Mouse (Mus musculus) mesoderm, embryonic 11.5 days (tissue): Measurements from ENCODE around the gene Creg2.
A peak's percentile ranks its signal among the peaks of the same experiment; 100 is the strongest.

ENCODE experiments used
- DNase-seq: peaks from one replicate; pipeline ENCODE4 v3.0.0-alpha.2; 2012; ENCODE audit warnings: low read depth, low spot score

The Creg2 gene

DNA sequence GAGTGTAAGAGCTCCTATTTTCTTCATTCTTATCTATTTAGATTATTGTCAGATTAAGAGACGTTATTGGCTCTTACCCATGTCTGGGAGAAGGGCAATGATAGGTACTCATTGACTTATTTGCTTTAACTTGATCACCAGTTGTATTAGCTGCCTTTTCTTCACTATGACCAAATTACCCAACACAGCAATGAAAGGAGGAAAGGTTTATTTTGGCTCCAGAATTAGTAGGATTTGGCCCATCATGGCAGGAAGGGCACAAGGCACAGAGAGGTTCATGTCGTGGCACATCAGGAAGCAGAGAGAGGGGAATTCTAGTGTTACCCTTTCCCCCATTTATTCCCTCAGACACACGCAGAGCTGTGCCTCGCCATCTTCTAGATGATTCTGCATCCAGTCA lies 1.8 kb upstream of the Creg2 start:
- DNase-seq: no peak

GRCm38 (mm10) chr1:39650435-39651240 lies 636 bp downstream of the Creg2 start:
- peak; percentile 79 for DNase-seq

DNA sequence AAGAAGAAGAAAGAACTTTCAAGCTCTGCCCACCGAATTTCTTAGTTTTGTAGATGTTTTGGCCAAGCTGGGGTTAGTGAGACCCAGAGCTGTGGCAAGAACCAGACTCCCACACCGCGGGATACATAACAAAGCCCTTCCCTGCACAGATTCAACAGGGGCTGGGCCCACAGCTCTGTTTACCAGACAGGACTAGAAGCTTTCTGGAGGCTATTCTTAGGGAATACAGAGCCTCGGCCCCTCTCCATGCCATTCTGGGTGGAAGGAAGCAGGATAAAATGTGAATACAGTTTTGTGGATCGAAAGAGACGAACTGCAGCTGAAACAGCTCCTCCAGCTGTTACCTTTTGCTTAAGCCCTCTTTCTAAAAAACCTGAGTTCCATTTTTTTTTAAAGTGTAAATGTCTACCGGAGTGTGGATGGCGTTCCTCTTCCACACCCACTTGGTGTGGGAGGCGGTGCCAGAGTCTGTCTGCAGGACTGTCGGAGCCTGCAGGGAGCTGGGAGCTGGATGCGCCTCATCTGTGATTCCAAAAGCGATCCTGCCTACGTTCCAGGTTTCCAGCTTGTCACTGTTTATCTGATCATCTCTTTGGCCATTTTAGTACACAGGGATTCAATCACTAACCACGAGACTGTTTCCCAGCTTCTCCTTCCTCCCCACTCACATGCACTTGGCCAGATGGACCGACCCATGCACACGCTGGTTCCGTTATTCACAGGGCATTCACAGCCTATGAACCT lies 1.4 kb downstream of the Creg2 start:
- DNase-seq: no peak

GRCm38 (mm10) chr1:39648584-39648983 lies 2.7 kb downstream of the Creg2 start:
- no peak for DNase-seq

GRCm38 (mm10) chr1:39645905-39646759 lies 5.1 kb downstream of the Creg2 start:
- peak; percentile 30 for DNase-seq

- no peak for DNase-seq
Observed at GRCm38 (mm10) chr1:39644333-39644732, 6.9 kb downstream of the Creg2 start.

GRCm38 (mm10) chr1:39641667-39642066 lies 9.6 kb downstream of the Creg2 start:
- no peak for DNase-seq

- no peak for DNase-seq
Observed at GRCm38 (mm10) chr1:39637139-39637538, 14.1 kb downstream of the Creg2 start.

DNA sequence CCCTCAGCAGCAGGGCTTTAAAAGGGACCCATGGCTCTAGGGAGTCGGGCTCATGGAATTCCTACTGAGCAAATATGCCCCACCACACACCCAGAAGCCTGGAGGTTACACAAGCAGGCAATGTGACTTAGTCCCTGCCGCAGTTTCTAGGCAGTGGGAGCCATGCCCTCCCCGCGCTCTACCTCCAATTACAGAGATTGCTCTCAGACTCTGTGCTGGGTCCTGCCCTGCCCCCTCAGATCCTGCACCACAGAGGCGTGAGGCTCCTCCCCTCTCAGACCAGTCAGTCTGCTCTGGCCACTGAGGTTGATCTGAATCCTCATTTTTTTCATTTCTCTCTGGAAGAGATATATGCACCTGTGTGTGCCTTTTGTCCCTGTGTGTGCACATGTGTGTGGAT lies 14.6 kb downstream of the Creg2 start:
- DNase-seq: no peak

DNA sequence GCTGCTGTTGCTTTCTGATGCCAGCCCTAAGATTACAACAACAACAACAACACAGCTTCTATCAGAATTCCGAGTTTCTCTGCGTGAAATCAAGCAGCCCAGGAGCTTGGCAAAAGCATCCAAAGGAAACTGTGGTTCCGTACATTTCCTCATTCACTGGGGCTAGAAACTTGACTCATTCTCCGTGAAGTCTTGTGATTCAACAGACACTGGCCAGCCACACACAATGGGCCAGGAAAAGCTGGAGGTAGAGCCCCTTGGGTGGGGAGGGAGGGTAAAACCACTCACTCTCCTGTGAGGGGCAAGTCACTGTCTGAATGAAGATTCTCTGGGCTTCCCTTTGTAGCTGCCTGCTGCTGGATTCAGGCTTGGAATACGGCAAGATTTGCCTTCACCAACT lies 15.1 kb downstream of the Creg2 start:
- no peak for DNase-seq

DNA sequence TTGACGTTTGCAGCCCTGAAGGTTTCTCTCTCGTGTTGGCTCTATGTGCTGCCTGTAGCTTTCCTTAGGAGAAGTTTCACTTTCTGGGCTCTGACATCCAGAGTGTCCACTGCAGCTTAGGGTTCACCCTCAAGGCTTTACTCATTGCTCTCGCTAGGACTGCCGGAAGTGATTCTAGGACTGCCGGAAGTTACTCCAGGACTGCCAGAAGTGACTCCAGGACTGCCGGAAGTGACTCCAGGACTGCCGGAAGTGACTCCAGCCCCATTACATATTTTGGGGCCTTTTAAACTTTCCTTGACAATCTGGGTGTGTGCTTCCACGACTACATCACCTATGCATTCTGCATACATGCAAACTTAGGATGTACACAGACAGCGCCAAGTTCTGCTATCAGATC lies 22.7 kb downstream of the Creg2 start:
- DNase-seq: no peak

DNA sequence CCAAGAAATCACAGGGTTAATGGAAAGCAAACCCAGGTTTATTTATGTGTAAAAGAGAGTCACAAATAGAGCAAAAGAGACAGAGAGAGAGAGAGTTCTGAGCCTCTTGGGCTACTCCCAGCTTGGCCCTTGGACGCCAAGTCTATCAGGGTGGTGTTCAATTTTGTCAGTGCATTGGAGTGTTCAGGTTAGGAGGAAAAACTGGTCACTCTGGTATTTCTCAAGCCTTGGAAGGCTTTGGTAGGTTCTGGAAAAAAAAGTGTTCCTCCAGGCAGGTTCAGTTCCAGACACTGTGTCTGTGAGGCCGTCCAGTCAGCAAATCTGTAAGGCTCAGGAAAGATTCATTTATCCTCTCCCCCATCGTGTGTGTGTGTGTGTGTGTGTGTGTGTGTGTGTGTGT lies 25.8 kb downstream of the Creg2 start:
- DNase-seq: no peak

DNA sequence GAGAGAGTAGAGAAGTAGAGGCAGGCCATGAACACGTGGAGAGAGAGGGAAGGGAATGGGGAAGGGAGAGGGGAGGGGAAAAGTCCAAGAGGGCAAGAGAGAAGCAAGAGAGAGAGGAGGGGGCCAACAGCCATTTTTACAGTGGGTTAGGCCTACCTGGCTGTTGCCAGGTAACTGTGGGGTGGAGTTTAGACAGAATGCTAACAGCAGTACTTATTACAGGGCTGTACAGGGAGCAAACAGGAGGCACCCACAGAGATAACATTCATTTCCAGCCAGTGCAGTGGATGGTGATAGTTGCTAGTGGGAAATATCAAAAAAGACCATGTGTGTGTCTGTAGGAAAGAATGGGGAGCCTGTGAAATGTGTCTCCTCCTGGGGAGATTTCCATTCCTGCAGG lies 27.5 kb downstream of the Creg2 start:
- DNase-seq: no peak

GRCm38 (mm10) chr1:39623106-39623505 lies 28.2 kb downstream of the Creg2 start:
- DNase-seq: no peak

DNA sequence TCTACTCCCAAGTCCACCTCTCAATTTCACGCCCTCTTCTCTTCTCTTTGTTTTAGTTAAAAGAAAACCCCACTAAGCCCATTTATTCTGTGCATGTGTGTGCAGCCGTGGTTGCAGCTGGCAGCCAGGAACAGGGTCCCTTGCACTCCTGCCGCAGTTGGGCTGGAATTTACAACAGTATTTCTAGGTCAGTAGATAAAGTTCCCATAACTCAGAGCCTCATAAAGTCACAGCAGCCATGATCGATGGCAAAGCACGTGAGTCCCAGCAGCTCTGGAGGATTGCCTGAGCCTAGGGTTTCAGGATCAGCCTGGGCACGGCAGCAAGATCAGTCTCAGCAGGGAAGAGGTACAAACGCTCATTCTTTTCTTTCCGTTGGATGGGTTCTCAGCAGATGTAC lies 32.8 kb downstream of the Creg2 start:
- peak; percentile 51 for DNase-seq

DNA sequence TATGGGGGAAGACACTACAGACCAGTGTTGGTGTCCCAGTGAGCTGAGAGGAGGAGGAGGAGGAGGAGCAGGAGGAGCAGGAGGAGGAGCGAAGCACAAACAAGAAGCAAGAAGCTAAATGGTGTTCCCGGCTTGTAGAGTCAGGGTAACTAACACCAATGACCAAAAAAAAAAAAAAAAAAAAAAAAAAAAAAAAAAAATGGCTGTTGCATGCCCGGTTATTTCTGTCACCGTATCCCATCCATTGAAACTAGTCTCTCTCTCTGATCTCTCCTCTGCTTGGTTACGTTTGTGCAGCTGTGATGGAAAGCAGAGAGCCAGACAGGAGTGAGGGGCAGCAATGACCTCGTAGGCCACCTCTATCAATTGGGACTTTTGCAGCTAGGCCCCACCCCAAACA lies 35.7 kb downstream of the Creg2 start:
- DNase-seq: no peak

DNA sequence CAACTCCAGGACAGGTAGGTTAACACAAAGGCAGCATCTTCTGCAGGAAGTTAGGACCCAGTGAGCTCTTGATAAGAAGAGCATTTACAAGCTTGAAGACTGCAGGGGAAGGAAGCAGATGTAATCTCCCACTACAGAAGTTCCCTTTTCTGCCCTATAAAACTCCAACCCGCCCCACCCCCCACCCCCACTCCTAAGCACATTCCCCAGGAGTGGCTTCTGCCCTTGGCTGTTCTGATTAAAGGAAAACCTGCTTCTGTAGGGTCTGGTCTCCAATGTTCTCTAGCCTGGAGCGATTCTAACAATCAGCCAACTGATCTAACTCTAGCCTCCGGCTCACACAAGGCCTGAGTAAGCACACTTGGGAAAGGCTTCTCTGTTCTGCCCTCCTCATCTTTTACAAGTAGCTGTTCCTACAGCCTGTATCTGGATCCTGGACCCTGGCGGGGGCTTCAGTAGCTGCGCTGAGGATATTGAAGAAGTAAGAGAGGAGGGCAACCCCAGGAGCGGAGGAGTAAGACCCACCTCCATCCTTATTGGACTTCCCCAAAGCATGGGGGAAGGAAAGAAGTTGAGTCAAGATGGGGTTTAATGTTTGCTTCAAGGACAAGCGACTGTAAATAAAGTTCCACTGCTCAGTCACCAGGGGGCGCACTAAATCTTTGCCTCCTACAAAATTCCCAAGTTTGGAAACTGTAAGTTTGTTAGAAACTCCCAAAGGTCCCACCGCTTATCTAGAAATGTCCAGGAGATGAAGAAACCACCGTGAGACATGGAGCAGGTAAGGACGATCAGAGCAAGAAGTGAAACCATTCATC lies 36.6 kb downstream of the Creg2 start:
- peak; percentile 76 for DNase-seq

DNA sequence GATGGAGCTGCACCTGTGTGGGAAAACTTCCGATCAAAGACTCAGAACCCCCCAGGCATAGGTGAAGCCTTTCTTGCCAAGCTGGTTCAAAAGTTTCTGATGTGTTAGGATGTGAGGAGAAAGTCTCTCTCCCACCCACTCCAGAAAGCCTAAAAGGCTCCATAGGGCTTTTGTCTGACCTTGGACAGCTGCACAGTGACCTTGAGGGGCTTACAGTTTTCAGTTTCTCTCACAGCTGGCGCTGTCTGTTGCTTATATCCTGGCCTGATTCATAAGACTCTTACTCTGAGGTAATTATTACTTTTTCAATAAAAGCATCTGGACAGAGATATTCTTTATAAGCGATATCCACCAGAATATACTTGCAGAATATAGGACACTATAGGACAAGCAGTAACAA lies 38.2 kb downstream of the Creg2 start:
- no peak for DNase-seq

DNA sequence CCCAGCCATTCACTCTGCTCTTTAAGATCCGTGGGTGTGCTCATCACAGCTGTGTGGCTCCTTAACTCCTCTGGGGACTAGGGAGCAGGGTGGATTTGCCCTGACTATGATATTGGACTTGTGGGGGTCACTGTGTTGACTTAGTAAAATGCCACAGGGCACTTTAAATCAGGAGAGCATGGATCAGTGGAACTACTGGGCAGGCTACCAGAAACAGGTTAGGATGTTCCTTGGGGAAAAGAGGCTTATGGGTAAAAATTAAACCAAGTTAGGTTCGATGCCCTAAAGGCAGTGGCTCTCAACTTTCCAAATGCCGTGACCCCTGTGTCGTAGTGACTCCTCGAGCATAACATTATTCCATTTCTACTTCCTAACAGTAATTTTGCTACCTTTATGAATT lies 38.8 kb downstream of the Creg2 start:
- DNase-seq: no peak

DNA sequence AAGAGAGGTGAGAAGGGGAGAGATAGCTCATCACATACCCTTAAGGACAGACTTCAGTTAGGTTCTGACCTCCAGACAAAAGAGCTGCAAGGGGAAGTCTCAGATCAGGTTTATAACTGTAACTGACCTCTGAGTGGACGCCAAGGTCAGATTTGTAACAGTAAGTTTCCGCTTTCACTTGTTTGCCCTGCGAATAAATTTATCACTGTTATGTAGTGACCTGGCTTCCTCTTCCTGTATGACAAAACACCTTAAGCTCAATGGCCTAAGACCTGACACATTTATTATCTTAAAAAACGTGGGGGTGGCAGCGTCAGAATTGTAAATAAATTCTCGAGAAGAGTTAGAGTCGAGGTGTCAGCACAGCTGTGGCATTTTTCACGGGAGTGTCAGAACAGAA lies 42.7 kb downstream of the Creg2 start:
- no peak for DNase-seq

DNA sequence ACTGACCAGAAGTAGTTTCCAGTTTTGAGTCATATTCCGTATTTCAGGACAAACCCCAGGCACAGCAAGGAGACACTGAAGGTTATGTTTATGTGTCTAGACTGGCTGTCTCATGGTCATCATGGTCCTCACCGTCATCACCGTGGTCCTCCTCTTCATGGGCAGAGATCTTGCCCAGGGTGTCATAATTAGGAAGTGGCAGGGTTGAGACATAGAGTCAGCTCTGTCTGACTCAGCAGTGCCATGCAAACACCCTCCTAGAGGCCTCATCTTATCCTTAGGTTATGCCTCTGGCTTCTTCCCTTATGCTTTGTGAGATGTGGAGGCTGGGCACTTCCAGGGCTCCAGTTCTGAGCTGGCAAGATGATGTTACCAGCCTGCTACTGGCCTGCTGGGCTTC lies 48.8 kb downstream of the Creg2 start:
- DNase-seq: no peak
